In genomic region chr17:52077951-52078350, GRCm38 (mm10) we compare ENCODE assay signal across 15 mouse cellular contexts.
DNase-seq lines count a peak whose midpoint lies in the region; ATAC-seq and TF ChIP-seq lines count a peak whose summit lies in the region.
"Had no signal": no experiment of that assay in that cellular context is flagged by ENCODE, and none has a peak within 500 bp of the region (broad histone marks: within the 10 kb centered on the region; RNA-seq: fewer than 3 reads in every experiment).

No protein-coding gene starts in this region.

- no peak overlapping the region for H3K4me3 ChIP-seq in forebrain, embryonic 14.5 days (ENCODE audit: low read depth, low read length)
- H3K4me3 ChIP-seq in forebrain, embryonic 10.5 days = no peak overlapping the region
- H3K4me3 ChIP-seq in forebrain, postnatal 0 days (ENCODE audit: low read depth, low read length) = no peak overlapping the region
- H3K4me3 ChIP-seq in forebrain, embryonic 12.5 days (replicated peaks) = no peak overlapping the region
- no peak overlapping the region for H3K4me3 ChIP-seq in hindbrain, postnatal 0 days (ENCODE audit: low read length)
- no peak overlapping the region for H3K4me3 ChIP-seq in hindbrain, embryonic 12.5 days
- H3K4me3 ChIP-seq: embryonic facial prominence, embryonic 10.5 days; embryonic facial prominence, embryonic 12.5 days had no signal

- no peaks in the 10 kb centered on the region for H3K27me3 ChIP-seq in forebrain, embryonic 14.5 days (replicated peaks; ENCODE audit: control insufficient read depth, insufficient read depth, low read length)
- no peaks in the 10 kb centered on the region for H3K27me3 ChIP-seq in forebrain, embryonic 10.5 days (ENCODE audit: poor library complexity, severe bottlenecking)
- no peaks in the 10 kb centered on the region for H3K27me3 ChIP-seq in forebrain, postnatal 0 days (ENCODE audit: insufficient read depth, low read length)
- no peaks in the 10 kb centered on the region for H3K27me3 ChIP-seq in forebrain, embryonic 12.5 days
- no peaks in the 10 kb centered on the region for H3K27me3 ChIP-seq in hindbrain, postnatal 0 days (ENCODE audit: insufficient read depth, low read length)
- H3K27me3 ChIP-seq in hindbrain, embryonic 12.5 days = no peaks in the 10 kb centered on the region
- H3K27me3 ChIP-seq: embryonic facial prominence, embryonic 12.5 days had no signal

- ATAC-seq in forebrain, embryonic 14.5 days = 0 out of 2 replicates have a peak, but pooled peaks have one; percentile 18
- ATAC-seq in forebrain, postnatal 0 days = 0 out of 2 replicates have a peak, but pooled peaks have one; percentile 6
- no peak for ATAC-seq in forebrain, embryonic 12.5 days (ENCODE audit: low FRiP score)
- 0 out of 2 replicates have a peak, but pooled peaks have one; percentile 10 for ATAC-seq in hindbrain, postnatal 0 days
- ATAC-seq in hindbrain, embryonic 12.5 days (ENCODE audit: low FRiP score) = no peak

- no peak for TF ChIP-seq CTCF in forebrain, postnatal 0 days (IDR thresholded peaks at IDR 0.05; ENCODE audit: low read depth)
- TF ChIP-seq CTCF in hindbrain, postnatal 0 days (IDR thresholded peaks at IDR 0.05; ENCODE audit: low read depth) = no peak

- WGBS in forebrain, embryonic 14.5 days = 93% methylated on average over 4 of the region's 4 CpGs
- WGBS in forebrain, embryonic 10.5 days = 92% methylated on average over 4 of the region's 4 CpGs
- WGBS in forebrain, postnatal 0 days = 91% methylated on average over 4 of the region's 4 CpGs
- 98% methylated on average over 4 of the region's 4 CpGs for WGBS in forebrain, embryonic 12.5 days
- WGBS in hindbrain, postnatal 0 days = 92% methylated on average over 4 of the region's 4 CpGs
- 91% methylated on average over 4 of the region's 4 CpGs for WGBS in hindbrain, embryonic 12.5 days

- H3K9ac ChIP-seq in forebrain, embryonic 14.5 days (ENCODE audit: low read length) = no peak overlapping the region
- no peak overlapping the region for H3K9ac ChIP-seq in forebrain, postnatal 0 days
- no peak overlapping the region for H3K9ac ChIP-seq in forebrain, embryonic 12.5 days
- H3K9ac ChIP-seq in hindbrain, postnatal 0 days (replicated peaks; ENCODE audit: low read length) = no peak overlapping the region
- no peak overlapping the region for H3K9ac ChIP-seq in hindbrain, embryonic 12.5 days
- H3K9ac ChIP-seq: embryonic facial prominence, embryonic 12.5 days had no signal

- H3K4me2 ChIP-seq in forebrain, embryonic 14.5 days (ENCODE audit: low read length) = no peak overlapping the region
- H3K4me2 ChIP-seq in forebrain, postnatal 0 days (ENCODE audit: low read depth) = no peak overlapping the region
- no peak overlapping the region for H3K4me2 ChIP-seq in forebrain, embryonic 12.5 days
- H3K4me2 ChIP-seq in hindbrain, postnatal 0 days (ENCODE audit: low read depth, low read length) = no peak overlapping the region
- no peak overlapping the region for H3K4me2 ChIP-seq in hindbrain, embryonic 12.5 days (replicated peaks)
- H3K4me2 ChIP-seq: embryonic facial prominence, embryonic 12.5 days had no signal

- H3K9me3 ChIP-seq in forebrain, embryonic 14.5 days (replicated peaks; ENCODE audit: control insufficient read depth, low read length) = no peaks in the 10 kb centered on the region
- H3K9me3 ChIP-seq in forebrain, embryonic 10.5 days = no peaks in the 10 kb centered on the region
- no peaks in the 10 kb centered on the region for H3K9me3 ChIP-seq in forebrain, postnatal 0 days (ENCODE audit: low read length)
- H3K9me3 ChIP-seq in forebrain, embryonic 12.5 days = no peaks in the 10 kb centered on the region
- H3K9me3 ChIP-seq in hindbrain, postnatal 0 days (ENCODE audit: low read length) = peaks cover 4% of the 10 kb centered on the region; the same call in 1 of the 2 replicates
- H3K9me3 ChIP-seq in hindbrain, embryonic 12.5 days (replicated peaks) = no peaks in the 10 kb centered on the region
- H3K9me3 ChIP-seq: embryonic facial prominence, embryonic 10.5 days; embryonic facial prominence, embryonic 12.5 days had no signal

- no peak overlapping the region for H3K27ac ChIP-seq in forebrain, embryonic 14.5 days (ENCODE audit: low read depth, low read length)
- no peak overlapping the region for H3K27ac ChIP-seq in forebrain, embryonic 10.5 days
- no peak overlapping the region for H3K27ac ChIP-seq in forebrain, postnatal 0 days (ENCODE audit: low read depth, low read length)
- H3K27ac ChIP-seq in forebrain, embryonic 12.5 days = no peak overlapping the region
- no peak overlapping the region for H3K27ac ChIP-seq in hindbrain, postnatal 0 days
- H3K27ac ChIP-seq in hindbrain, embryonic 12.5 days = no peak overlapping the region
- H3K27ac ChIP-seq: embryonic facial prominence, embryonic 10.5 days; embryonic facial prominence, embryonic 12.5 days had no signal

- no peak for DNase-seq in forebrain, embryonic 14.5 days (ENCODE audit: low spot score)
- no peak for DNase-seq in forebrain, embryonic 10.5 days (ENCODE audit: extremely low spot score, low spot score)
- no peak for DNase-seq in forebrain, postnatal 0 days
- DNase-seq in hindbrain, postnatal 0 days (ENCODE audit: low spot score) = no peak
- peak; percentile 52 for DNase-seq in induced T-regulatory cell, adult 2 months (ENCODE audit: low read depth)
- no peak for DNase-seq in adrenal gland, adult 18-20 months (ENCODE audit: low spot score in 2 of 2)
- DNase-seq: adrenal gland, adult 8-10 months; adrenal gland, postnatal 14 days; adrenal gland, postnatal 36 days; cerebellum, adult 11-12 months; cerebellum, adult 9-10 months had no signal

- no peaks in the 10 kb centered on the region for H3K36me3 ChIP-seq in forebrain, embryonic 14.5 days (ENCODE audit: control insufficient read depth, insufficient read depth, low read length)
- no peaks in the 10 kb centered on the region for H3K36me3 ChIP-seq in forebrain, embryonic 10.5 days (replicated peaks)
- H3K36me3 ChIP-seq in forebrain, postnatal 0 days (ENCODE audit: insufficient read depth) = no peaks in the 10 kb centered on the region
- no peaks in the 10 kb centered on the region for H3K36me3 ChIP-seq in forebrain, embryonic 12.5 days (replicated peaks)
- no peaks in the 10 kb centered on the region for H3K36me3 ChIP-seq in hindbrain, postnatal 0 days (ENCODE audit: insufficient read depth, low read length)
- H3K36me3 ChIP-seq in hindbrain, embryonic 12.5 days = no peaks in the 10 kb centered on the region
- H3K36me3 ChIP-seq: embryonic facial prominence, embryonic 10.5 days; embryonic facial prominence, embryonic 12.5 days had no signal

- no peaks in the 10 kb centered on the region for H3K4me1 ChIP-seq in forebrain, embryonic 14.5 days (ENCODE audit: control insufficient read depth, insufficient read depth, low read length)
- H3K4me1 ChIP-seq in forebrain, embryonic 10.5 days = no peaks in the 10 kb centered on the region
- no peaks in the 10 kb centered on the region for H3K4me1 ChIP-seq in forebrain, postnatal 0 days (ENCODE audit: insufficient read depth)
- no peaks in the 10 kb centered on the region for H3K4me1 ChIP-seq in forebrain, embryonic 12.5 days
- H3K4me1 ChIP-seq in hindbrain, postnatal 0 days (ENCODE audit: insufficient read depth, low read length) = no peaks in the 10 kb centered on the region
- H3K4me1 ChIP-seq in hindbrain, embryonic 12.5 days = no peaks in the 10 kb centered on the region
- H3K4me1 ChIP-seq: embryonic facial prominence, embryonic 10.5 days; embryonic facial prominence, embryonic 12.5 days had no signal

Comparison
In these comparisons a context has a peak if more than half of its experiments do, and no peak if none do; other contexts are left out.
1. ATAC-seq: peak in forebrain, embryonic 14.5 days (single experiment), forebrain, postnatal 0 days (single experiment) and hindbrain, postnatal 0 days (single experiment); none in forebrain, embryonic 12.5 days (single experiment) and hindbrain, embryonic 12.5 days (single experiment).